Mouse (Mus musculus) heart, postnatal 0 days (tissue): Measurements from ENCODE around the gene Syt16.

Experiments
- CTCF ChIP-seq: IDR thresholded peaks from 2 replicates; pipeline ENCODE4 v1.5.1; 2016; ENCODE audit warnings: antibody characterized with exemption, control low read depth, low read depth
- EP300 ChIP-seq: IDR thresholded peaks from 2 replicates; pipeline ENCODE4 v1.6.1; 2016; ENCODE audit warnings: antibody characterized with exemption, low read depth

DNA sequence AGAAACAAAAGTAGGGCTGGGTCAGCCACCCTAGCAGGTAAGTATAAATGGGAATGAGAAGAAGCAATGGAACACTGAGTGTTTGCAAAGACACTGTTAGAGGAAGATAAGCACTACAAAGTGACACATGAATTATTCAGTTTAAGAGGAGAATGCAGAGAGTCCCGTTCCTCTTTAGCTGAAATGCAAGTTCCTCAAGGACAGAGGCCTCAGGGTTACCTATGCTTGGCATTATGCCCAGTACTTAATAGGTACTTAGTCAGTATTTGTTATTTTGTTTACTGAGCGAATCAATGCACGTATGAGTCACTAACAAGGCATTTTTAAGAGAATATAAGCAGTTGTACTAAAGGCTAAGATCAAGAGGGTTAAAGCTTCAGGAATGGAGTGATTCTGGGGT is 163.3 kb downstream of the Syt16 start:
- TF ChIP-seq EP300 (no peak), CTCF (no peak)
